Mouse (Mus musculus) G1E (cell line): ENCODE data around the gene Ucn3.

Source experiments
- CTCF ChIP-seq: IDR thresholded peaks from 2 replicates; pipeline ENCODE4 v1.5.1; 2012; ENCODE audit warnings: low read depth, low read length, inconsistent platforms, mixed read lengths
- GATA1 ChIP-seq: IDR thresholded peaks from 2 replicates; pipeline ENCODE4 v1.6.1; 2012; ENCODE audit warnings: borderline replicate concordance, low read length, inconsistent platforms, mixed read lengths
- GATA2 ChIP-seq: IDR thresholded peaks from 2 replicates; pipeline ENCODE4 v1.6.1; 2012; ENCODE audit warnings: low read depth, low read length, inconsistent platforms, borderline replicate concordance
- POLR2AphosphoS5 ChIP-seq: IDR thresholded peaks from 2 replicates; pipeline ENCODE4 v1.6.1; 2012; ENCODE audit warnings: low read depth, low read length, inconsistent platforms; ENCODE audit not compliant: insufficient replicate concordance

GRCm38 (mm10) chr13:3917571-3918311 lies 27.4 kb downstream of the Ucn3 start, which contains the start of the genes Net1 and Tubal3:
- no peak for TF ChIP-seq CTCF
- no peak for TF ChIP-seq GATA1
- TF ChIP-seq GATA2, result no peak
- no peak for TF ChIP-seq POLR2AphosphoS5
